11 mouse cellular contexts compared by ENCODE assay signal in the genomic region with DNA sequence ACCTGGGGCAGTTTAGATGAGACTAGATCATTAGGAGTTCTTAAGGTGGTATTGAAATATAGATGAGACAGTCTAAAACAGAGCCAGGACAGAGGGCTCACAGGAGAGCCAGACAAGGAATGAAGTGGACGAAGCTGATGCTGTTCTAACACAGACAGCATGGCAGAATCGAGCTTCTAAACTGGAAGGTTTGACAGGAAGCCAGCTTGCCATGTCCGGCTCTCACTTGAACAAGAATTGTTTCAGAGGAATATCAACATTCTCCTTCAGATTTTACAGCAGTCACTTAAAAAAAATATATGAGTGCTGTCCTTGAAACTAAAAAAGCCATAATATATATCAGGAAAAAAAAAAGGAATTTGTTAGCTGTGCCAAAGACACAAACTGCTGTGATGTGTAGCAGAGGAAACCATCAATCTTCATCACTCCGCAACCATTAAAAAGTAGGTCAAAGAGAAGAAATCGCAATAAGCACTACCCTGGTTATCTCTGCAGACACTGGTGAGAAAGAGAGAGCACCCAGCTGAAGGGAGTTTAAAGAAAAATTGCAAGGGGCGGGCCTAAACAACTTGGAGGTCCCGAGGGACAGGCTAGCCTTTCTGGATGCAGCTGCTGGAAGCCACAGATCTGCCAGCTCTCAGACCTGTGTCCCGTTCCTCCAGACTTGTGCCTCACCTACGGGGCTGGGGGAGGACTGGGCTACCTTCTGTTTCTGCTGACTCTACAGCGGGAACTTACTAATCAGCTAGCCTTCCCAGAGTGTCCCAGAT.
DNase-seq lines count a peak whose midpoint lies in the region; ATAC-seq lines count a peak whose summit lies in the region.
"Had no signal": no experiment of that assay in that cellular context is flagged by ENCODE, and none has a peak within 500 bp of the region (broad histone marks: within the 10 kb centered on the region; RNA-seq: fewer than 3 reads in every experiment).

No protein-coding gene starts in this region.

- H3K9me3 ChIP-seq in lung, embryonic 16.5 days (ENCODE audit: control insufficient read depth, low read length) = no peaks in the 10 kb centered on the region
- H3K9me3 ChIP-seq in heart, embryonic 12.5 days (replicated peaks) = no peaks in the 10 kb centered on the region
- no peaks in the 10 kb centered on the region for H3K9me3 ChIP-seq in stomach, embryonic 14.5 days (ENCODE audit: control insufficient read depth, low read depth, low read length)
- H3K9me3 ChIP-seq: embryonic facial prominence, embryonic 15.5 days; neural tube, embryonic 13.5 days had no signal

- peak overlapping the region; percentile 7; the same call in 1 of the 2 replicates for H3K4me2 ChIP-seq in lung, embryonic 16.5 days (ENCODE audit: low read depth, low read length)
- no peak overlapping the region for H3K4me2 ChIP-seq in heart, embryonic 12.5 days
- peak overlapping the region; percentile 18 for H3K4me2 ChIP-seq in stomach, embryonic 14.5 days (replicated peaks; ENCODE audit: low read depth, low read length)
- H3K4me2 ChIP-seq: embryonic facial prominence, embryonic 15.5 days; neural tube, embryonic 13.5 days had no signal

- DNase-seq in lung, postnatal 14 days = no peak
- DNase-seq in kidney, postnatal 10 days = peak; percentile 62
- no peak for DNase-seq in ovary, adult 18-20 months (ENCODE audit: low spot score)
- no peak for DNase-seq in frontal cortex, postnatal 25 days (ENCODE audit: low spot score in 2 of 2)
- DNase-seq: gastrocnemius, postnatal 14 days had no signal

- H3K4me3 ChIP-seq in lung, embryonic 16.5 days (ENCODE audit: low read length) = no peak overlapping the region
- H3K4me3 ChIP-seq in heart, embryonic 12.5 days = no peak overlapping the region
- no peak overlapping the region for H3K4me3 ChIP-seq in stomach, embryonic 14.5 days (ENCODE audit: low read depth, low read length)
- H3K4me3 ChIP-seq: embryonic facial prominence, embryonic 15.5 days; layer of hippocampus, adult 2 months; neural tube, embryonic 13.5 days had no signal

- H3K27ac ChIP-seq in lung, embryonic 16.5 days (ENCODE audit: low read length) = peak overlapping the region; percentile 85
- H3K27ac ChIP-seq in heart, embryonic 12.5 days (ENCODE audit: poor library complexity, severe bottlenecking) = peak overlapping the region; percentile 44; the same call in 1 of the 2 replicates
- peak overlapping the region; percentile 56; the same call in 1 of the 2 replicates for H3K27ac ChIP-seq in stomach, embryonic 14.5 days (ENCODE audit: low read length)
- H3K27ac ChIP-seq: embryonic facial prominence, embryonic 15.5 days; layer of hippocampus, adult 2 months; neural tube, embryonic 13.5 days had no signal

- H3K9ac ChIP-seq in lung, embryonic 16.5 days (ENCODE audit: low read length) = peak overlapping the region; percentile 46
- H3K9ac ChIP-seq in heart, embryonic 12.5 days = no peak overlapping the region
- no peak overlapping the region for H3K9ac ChIP-seq in stomach, embryonic 14.5 days (replicated peaks; ENCODE audit: low read depth, low read length)
- H3K9ac ChIP-seq: embryonic facial prominence, embryonic 15.5 days; neural tube, embryonic 13.5 days had no signal

- ATAC-seq in lung, embryonic 16.5 days (ENCODE audit: low read depth) = peak; percentile 84
- 0 out of 2 replicates have a peak, but pooled peaks have one; percentile 25 for ATAC-seq in heart, embryonic 12.5 days (ENCODE audit: insufficient number of reproducible peaks, low FRiP score)
- peak; percentile 59; the same call in 1 of the 2 replicates for ATAC-seq in stomach, embryonic 14.5 days (ENCODE audit: insufficient number of reproducible peaks, insufficient read depth, low FRiP score, low read depth)

- 22% methylated on average over 10 of the region's 10 CpGs for WGBS in lung, embryonic 16.5 days
- 40% methylated on average over 10 of the region's 10 CpGs for WGBS in heart, embryonic 12.5 days
- WGBS in stomach, embryonic 14.5 days = 25% methylated on average over 10 of the region's 10 CpGs

- peaks cover 19% of the 10 kb centered on the region for H3K4me1 ChIP-seq in lung, embryonic 16.5 days (replicated peaks; ENCODE audit: control insufficient read depth, insufficient read depth, low read length)
- peaks cover 22% of the 10 kb centered on the region for H3K4me1 ChIP-seq in heart, embryonic 12.5 days (replicated peaks)
- H3K4me1 ChIP-seq in stomach, embryonic 14.5 days (ENCODE audit: control insufficient read depth, insufficient read depth, low read length) = peaks cover 17% of the 10 kb centered on the region

- no peaks in the 10 kb centered on the region for H3K36me3 ChIP-seq in lung, embryonic 16.5 days (ENCODE audit: control insufficient read depth, insufficient read depth, low read length)
- no peaks in the 10 kb centered on the region for H3K36me3 ChIP-seq in heart, embryonic 12.5 days
- no peaks in the 10 kb centered on the region for H3K36me3 ChIP-seq in stomach, embryonic 14.5 days (ENCODE audit: control insufficient read depth, insufficient read depth, low read length)
- H3K36me3 ChIP-seq: embryonic facial prominence, embryonic 15.5 days; neural tube, embryonic 13.5 days had no signal

- no peaks in the 10 kb centered on the region for H3K27me3 ChIP-seq in lung, embryonic 16.5 days (ENCODE audit: control insufficient read depth, insufficient read depth, low read depth, low read length)
- no peaks in the 10 kb centered on the region for H3K27me3 ChIP-seq in heart, embryonic 12.5 days (replicated peaks)
- no peaks in the 10 kb centered on the region for H3K27me3 ChIP-seq in stomach, embryonic 14.5 days (ENCODE audit: control insufficient read depth, insufficient read depth, low read length)
- H3K27me3 ChIP-seq: embryonic facial prominence, embryonic 15.5 days; neural tube, embryonic 13.5 days had no signal

Comparison
In these comparisons a context has a peak if more than half of its experiments do, and no peak if none do; other contexts are left out.
1. ATAC-seq: peak in every context shown above with its lines; median percentile 84 in lung, embryonic 16.5 days; 59 in stomach, embryonic 14.5 days; 25 in heart, embryonic 12.5 days.